Mouse (Mus musculus): ENCODE results near the gene Orc1. TPM values are rescaled to one million over a fixed set of nuclear protein-coding genes. Genes with fewer than 3 reads are reported as not detected.

Gene Orc1
- polyA plus RNA-seq, 1 experiment from 2014 or later, result 12.7 TPM

GRCm38 (mm10) chr4:108618586-108618985, 39.4 kb downstream of the Orc1 start:
- peak overlapping the region; percentile 95; the same call in 1 of the 2 replicates for H3K27ac ChIP-seq
- no peaks in the 10 kb centered on the region for H3K27me3 ChIP-seq
- H3K4me1 ChIP-seq, result peaks cover 16% of the 10 kb centered on the region
- H3K4me2 ChIP-seq, result peak overlapping the region; percentile 76
- peaks cover 9% of the 10 kb centered on the region for H3K36me3 ChIP-seq
- WGBS, result 61% methylated on average over 4 of the region's 4 CpGs
- H3K4me3 ChIP-seq, result peak overlapping the region; percentile 71
- peak overlapping the region; percentile 88 for H3K9ac ChIP-seq
- no peak for ATAC-seq (ENCODE audit: insufficient number of reproducible peaks, insufficient read depth, low FRiP score, low TSS enrichment, low read depth)
- no peaks in the 10 kb centered on the region for H3K9me3 ChIP-seq

- Histone ChIP-seq H3K36me3 (peaks cover 13% of the 10 kb centered on the region), H3K9me3 (no peaks in the 10 kb centered on the region), H3K27me3 (no peaks in the 10 kb centered on the region), H3K4me2 (peak overlapping the region; percentile 76), H3K9ac (peak overlapping the region; percentile 88), H3K4me1 (peaks cover 16% of the 10 kb centered on the region), H3K27ac (peak overlapping the region; percentile 95), H3K4me3 (peak overlapping the region; percentile 71)
- WGBS, result under 1% methylated on average over 10 of the region's 10 CpGs
- ATAC-seq (ENCODE audit: insufficient number of reproducible peaks, insufficient read depth, low FRiP score, low TSS enrichment, low read depth), result peak; percentile 33
Measured at GRCm38 (mm10) chr4:108619165-108619564, 39.9 kb downstream of the Orc1 start.

DNA sequence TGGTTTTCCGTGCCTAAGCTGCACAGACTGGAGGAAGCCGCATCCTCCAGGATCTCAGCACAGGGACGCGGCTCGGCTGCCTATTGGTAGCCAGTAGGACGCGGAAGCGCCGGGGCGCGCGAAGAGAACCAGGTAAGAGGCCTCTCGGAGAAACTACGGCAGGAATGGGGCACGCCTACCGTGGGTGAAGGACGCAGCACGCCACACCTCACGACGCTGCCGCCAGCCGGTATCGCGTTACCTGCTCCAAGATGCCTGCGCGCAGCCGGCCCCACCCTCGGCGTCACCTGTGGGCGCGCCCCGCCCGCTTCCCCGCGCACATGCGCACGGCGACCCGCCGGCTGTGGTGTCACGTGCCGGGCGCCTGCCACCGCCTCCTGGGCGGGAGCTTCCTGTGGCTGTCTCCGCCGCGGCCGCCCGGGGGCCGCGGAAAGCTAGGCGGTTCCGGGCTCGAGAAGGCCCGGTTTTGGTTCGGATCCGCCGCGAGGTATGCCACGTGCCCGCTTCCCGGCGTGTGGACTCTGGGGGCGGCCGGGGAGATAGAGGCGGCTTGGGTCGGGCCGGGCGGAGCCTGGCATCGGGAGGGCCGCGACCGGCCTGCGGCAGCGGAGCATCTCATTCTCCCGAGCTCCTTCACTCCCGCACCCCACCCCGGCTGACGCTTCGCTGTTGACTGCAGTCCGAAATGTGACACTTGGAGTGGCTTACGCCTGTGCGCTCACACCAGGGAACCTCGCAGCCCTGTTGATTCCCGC, 40.5 kb downstream of the Orc1 start, which contains the start of gene Cc2d1b:
Gene Cc2d1b (plus strand): TSS at position 354 of the 755 bp plus-strand sequence.
- H3K4me1 ChIP-seq, result peaks cover 16% of the 10 kb centered on the region
- ATAC-seq (ENCODE audit: insufficient number of reproducible peaks, insufficient read depth, low FRiP score, low TSS enrichment, low read depth), result peak; percentile 93
- peak within 1 kb of the TSS; percentile 76 for H3K4me2 ChIP-seq
- H3K4me3 ChIP-seq, result peak within 1 kb of the TSS; percentile 71
- H3K36me3 ChIP-seq, result peaks cover 16% of the 10 kb centered on the region
- WGBS, result under 1% methylated on average over 86 of the region's 86 CpGs
- H3K9ac ChIP-seq, result peak within 1 kb of the TSS; percentile 88
- H3K9me3 ChIP-seq, result no peaks in the 10 kb centered on the region
- peak within 1 kb of the TSS; percentile 95 for H3K27ac ChIP-seq
- H3K27me3 ChIP-seq, result no peaks in the 10 kb centered on the region

DNA sequence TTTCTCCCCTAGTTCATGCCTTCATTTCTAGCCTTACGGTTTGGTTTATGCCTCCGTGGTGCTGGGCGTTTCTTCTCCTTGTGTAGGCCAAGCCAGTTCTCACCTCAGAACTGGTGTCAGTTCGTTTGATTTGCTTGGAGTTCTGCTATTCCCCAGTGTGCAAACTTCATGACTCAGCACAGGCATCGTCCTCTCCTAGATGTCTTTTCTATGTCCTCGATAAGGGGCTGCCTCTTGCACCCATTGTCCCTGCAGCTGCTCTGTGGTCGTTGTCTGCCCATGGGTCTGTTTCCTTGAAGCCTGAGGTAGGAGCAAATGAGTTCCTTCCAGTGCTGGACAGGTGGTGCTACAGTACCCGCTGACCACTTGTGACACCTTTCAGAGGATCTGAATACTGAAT, 41.3 kb downstream of the Orc1 start:
- WGBS, result 19% methylated on average over 8 of the region's 8 CpGs
- no peak for ATAC-seq (ENCODE audit: insufficient number of reproducible peaks, insufficient read depth, low FRiP score, low TSS enrichment, low read depth)

DNA sequence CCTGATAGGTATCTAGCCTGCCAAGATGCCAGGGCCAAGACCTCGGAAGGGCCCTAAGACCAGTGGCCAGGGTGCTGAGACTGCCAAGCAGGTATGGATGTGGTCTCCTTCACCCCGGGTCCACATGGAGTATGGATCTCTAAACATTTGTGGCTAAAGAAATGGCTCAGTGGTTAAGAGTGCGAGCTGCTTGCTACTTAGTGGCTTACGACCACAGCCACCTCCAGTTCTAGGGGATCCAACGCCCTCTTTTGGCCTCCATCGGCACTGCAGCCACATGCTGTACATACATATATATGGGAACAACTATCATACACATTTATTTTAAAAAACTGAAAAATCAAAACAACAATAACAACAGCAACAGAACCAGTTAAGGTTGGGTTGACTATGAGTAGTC, 42.3 kb downstream of the Orc1 start:
- Histone ChIP-seq H3K27me3 (no peaks in the 10 kb centered on the region), H3K9ac (no peak overlapping the region), H3K9me3 (no peaks in the 10 kb centered on the region), H3K4me3 (no peak overlapping the region), H3K4me2 (no peak overlapping the region), H3K4me1 (peaks cover 16% of the 10 kb centered on the region), H3K27ac (no peak overlapping the region), H3K36me3 (peaks cover 33% of the 10 kb centered on the region)
- 93% methylated on average over 6 of the region's 6 CpGs for WGBS
- ATAC-seq (ENCODE audit: insufficient number of reproducible peaks, insufficient read depth, low FRiP score, low TSS enrichment, low read depth), result no peak

More for the DNA sequence above, 41.3 kb downstream of the Orc1 start:
- Histone ChIP-seq H3K4me1 (peaks cover 16% of the 10 kb centered on the region), H3K9me3 (no peaks in the 10 kb centered on the region), H3K9ac (peak overlapping the region; percentile 88), H3K4me3 (peak overlapping the region; percentile 71), H3K36me3 (peaks cover 23% of the 10 kb centered on the region), H3K27me3 (no peaks in the 10 kb centered on the region), H3K4me2 (peak overlapping the region; percentile 76), H3K27ac (peak overlapping the region; percentile 95)

- Histone ChIP-seq H3K4me1 (no peaks in the 10 kb centered on the region), H3K4me2 (no peak overlapping the region), H3K27me3 (no peaks in the 10 kb centered on the region), H3K27ac (no peak overlapping the region), H3K36me3 (peaks cover 88% of the 10 kb centered on the region), H3K9ac (no peak overlapping the region), H3K9me3 (no peaks in the 10 kb centered on the region), H3K4me3 (no peak overlapping the region)
- 90% methylated on average over 5 of the region's 5 CpGs for WGBS
- ATAC-seq (ENCODE audit: insufficient number of reproducible peaks, insufficient read depth, low FRiP score, low TSS enrichment, low read depth), result no peak
Measured at GRCm38 (mm10) chr4:108627066-108627465, 47.8 kb downstream of the Orc1 start.

DNA sequence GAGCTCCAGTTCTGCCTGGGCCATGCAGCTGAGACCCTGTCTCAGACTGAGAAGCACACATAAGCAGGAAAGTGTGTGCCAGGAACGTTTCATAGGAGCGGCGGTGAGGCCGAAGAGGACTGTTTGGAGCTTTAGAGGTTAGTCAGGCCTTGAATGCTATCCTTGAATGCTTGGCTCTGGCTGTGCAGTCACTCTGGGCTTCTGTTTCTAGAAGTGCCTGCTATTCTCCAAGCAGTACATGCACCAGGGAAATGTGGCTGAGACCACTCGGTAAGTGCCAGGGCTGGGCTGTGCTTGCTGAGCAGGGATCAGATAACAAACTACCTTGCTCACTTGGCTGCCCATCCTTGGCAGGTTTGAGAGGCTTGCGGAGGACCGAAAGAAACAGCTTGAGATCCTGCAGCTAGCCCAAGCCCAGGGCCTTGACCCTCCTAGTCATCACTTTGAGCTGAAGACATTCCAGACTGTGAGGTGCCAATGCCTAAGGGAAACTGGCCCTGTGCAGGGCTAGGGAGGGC, 50.2 kb downstream of the Orc1 start:
- Histone ChIP-seq H3K4me2 (no peak overlapping the region), H3K4me3 (no peak overlapping the region), H3K27ac (no peak overlapping the region), H3K9me3 (no peaks in the 10 kb centered on the region), H3K36me3 (peaks cover 97% of the 10 kb centered on the region), H3K9ac (no peak overlapping the region), H3K4me1 (no peaks in the 10 kb centered on the region), H3K27me3 (no peaks in the 10 kb centered on the region)
- 90% methylated on average over 7 of the region's 7 CpGs for WGBS
- no peak for ATAC-seq (ENCODE audit: insufficient number of reproducible peaks, insufficient read depth, low FRiP score, low TSS enrichment, low read depth)

DNA sequence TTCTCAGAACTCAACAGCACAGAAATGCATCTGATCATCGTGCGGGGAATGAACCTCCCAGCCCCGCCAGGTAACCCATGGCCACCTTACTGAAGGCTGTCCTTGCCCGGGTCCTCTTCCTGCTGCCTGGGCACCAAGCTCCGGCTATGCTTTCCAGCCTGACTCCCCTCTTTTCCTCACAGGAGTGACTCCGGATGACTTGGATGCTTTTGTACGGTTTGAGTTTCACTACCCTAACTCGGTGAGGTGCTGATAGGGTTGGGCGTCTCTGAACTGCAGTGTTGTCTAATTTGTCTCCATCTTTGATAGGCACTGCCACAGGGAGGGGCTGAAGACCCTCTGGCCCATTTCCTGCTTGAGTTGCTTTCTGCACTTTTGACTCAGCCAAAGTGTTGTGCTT, 50.9 kb downstream of the Orc1 start:
- H3K4me2 ChIP-seq, result no peak overlapping the region
- no peak overlapping the region for H3K4me3 ChIP-seq
- H3K4me1 ChIP-seq, result no peaks in the 10 kb centered on the region
- no peak overlapping the region for H3K9ac ChIP-seq
- H3K27ac ChIP-seq, result no peak overlapping the region
- ATAC-seq (ENCODE audit: insufficient number of reproducible peaks, insufficient read depth, low FRiP score, low TSS enrichment, low read depth), result no peak
- H3K36me3 ChIP-seq, result peaks cover 98% of the 10 kb centered on the region
- WGBS, result 95% methylated on average over 9 of the region's 9 CpGs
- H3K9me3 ChIP-seq, result no peaks in the 10 kb centered on the region
- H3K27me3 ChIP-seq, result no peaks in the 10 kb centered on the region

DNA sequence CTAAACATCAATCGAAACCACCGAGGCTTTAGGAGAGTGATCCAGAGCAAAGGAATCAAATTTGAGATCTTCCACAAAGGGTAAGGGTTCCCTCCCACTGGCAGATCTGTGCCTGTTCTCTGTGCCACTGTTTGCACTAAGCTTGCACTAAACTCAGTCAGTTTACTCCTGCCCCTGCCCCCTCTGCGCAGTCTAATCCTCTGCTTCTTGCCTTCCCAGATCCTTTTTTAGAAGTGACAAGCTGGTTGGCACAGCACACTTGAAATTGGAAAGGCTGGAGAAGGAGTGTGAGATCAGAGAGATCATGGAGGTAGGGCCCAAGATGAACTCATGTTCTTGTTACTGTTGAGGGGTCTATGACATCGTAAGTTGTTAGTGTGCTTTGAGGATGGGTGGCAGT, 52.4 kb downstream of the Orc1 start:
- Histone ChIP-seq H3K4me3 (no peak overlapping the region), H3K27me3 (no peaks in the 10 kb centered on the region), H3K4me1 (no peaks in the 10 kb centered on the region), H3K27ac (no peak overlapping the region), H3K4me2 (no peak overlapping the region), H3K9me3 (no peaks in the 10 kb centered on the region), H3K9ac (no peak overlapping the region), H3K36me3 (peaks cover 95% of the 10 kb centered on the region)
- ATAC-seq (ENCODE audit: insufficient number of reproducible peaks, insufficient read depth, low FRiP score, low TSS enrichment, low read depth), result no peak
- 92% methylated on average over 4 of the region's 4 CpGs for WGBS

- H3K9me3 ChIP-seq, result no peaks in the 10 kb centered on the region
- 90% methylated on average over 12 of the region's 12 CpGs for WGBS
- H3K36me3 ChIP-seq, result peaks cover 92% of the 10 kb centered on the region
- no peaks in the 10 kb centered on the region for H3K4me1 ChIP-seq
- H3K4me2 ChIP-seq, result no peak overlapping the region
- no peak overlapping the region for H3K27ac ChIP-seq
- no peak for ATAC-seq (ENCODE audit: insufficient number of reproducible peaks, insufficient read depth, low FRiP score, low TSS enrichment, low read depth)
- H3K9ac ChIP-seq, result no peak overlapping the region
- no peak overlapping the region for H3K4me3 ChIP-seq
- no peaks in the 10 kb centered on the region for H3K27me3 ChIP-seq
Measured at GRCm38 (mm10) chr4:108633703-108634102, 54.5 kb downstream of the Orc1 start.

DNA sequence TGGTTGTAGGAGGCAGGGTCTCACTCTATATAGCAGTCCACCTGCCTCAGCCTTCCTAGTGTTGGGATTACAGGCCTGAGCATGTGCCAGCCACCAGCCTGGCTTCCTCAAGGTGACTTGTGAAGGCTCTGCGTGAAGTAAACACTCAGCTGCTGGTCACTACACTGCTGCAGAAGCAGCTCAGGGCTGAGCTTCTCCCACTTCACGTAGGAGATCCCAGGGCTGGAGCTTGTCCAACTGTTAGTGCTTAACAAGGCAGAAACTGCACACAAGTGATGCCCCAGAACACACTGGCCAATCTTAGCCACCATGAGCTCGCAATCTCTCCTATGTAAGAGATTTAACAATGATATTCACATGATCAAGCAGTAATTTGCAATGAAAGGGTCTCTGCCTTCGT, 55.5 kb downstream of the Orc1 start:
- Histone ChIP-seq H3K36me3 (peaks cover 92% of the 10 kb centered on the region), H3K4me3 (no peak overlapping the region), H3K4me1 (no peaks in the 10 kb centered on the region), H3K27me3 (no peaks in the 10 kb centered on the region), H3K9ac (no peak overlapping the region), H3K9me3 (no peaks in the 10 kb centered on the region), H3K4me2 (no peak overlapping the region), H3K27ac (no peak overlapping the region)
- 67% methylated on average over 4 of the region's 4 CpGs for whole genome bisulfite sequencing
- no peak for ATAC-seq (ENCODE audit: insufficient number of reproducible peaks, insufficient read depth, low FRiP score, low TSS enrichment, low read depth)

GRCm38 (mm10) chr4:108635101-108635500, 55.9 kb downstream of the Orc1 start:
- H3K27ac ChIP-seq, result no peak overlapping the region
- no peak overlapping the region for H3K4me2 ChIP-seq
- H3K36me3 ChIP-seq, result peaks cover 91% of the 10 kb centered on the region
- no peak overlapping the region for H3K9ac ChIP-seq
- H3K4me3 ChIP-seq, result no peak overlapping the region
- no peaks in the 10 kb centered on the region for H3K4me1 ChIP-seq
- no peaks in the 10 kb centered on the region for H3K9me3 ChIP-seq
- ATAC-seq (ENCODE audit: insufficient number of reproducible peaks, insufficient read depth, low FRiP score, low TSS enrichment, low read depth), result no peak
- H3K27me3 ChIP-seq, result no peaks in the 10 kb centered on the region

All from embryonic facial prominence, embryonic 13.5 days (tissue).